Mouse (Mus musculus): ENCODE results near the gene Rnf44.

DNA sequence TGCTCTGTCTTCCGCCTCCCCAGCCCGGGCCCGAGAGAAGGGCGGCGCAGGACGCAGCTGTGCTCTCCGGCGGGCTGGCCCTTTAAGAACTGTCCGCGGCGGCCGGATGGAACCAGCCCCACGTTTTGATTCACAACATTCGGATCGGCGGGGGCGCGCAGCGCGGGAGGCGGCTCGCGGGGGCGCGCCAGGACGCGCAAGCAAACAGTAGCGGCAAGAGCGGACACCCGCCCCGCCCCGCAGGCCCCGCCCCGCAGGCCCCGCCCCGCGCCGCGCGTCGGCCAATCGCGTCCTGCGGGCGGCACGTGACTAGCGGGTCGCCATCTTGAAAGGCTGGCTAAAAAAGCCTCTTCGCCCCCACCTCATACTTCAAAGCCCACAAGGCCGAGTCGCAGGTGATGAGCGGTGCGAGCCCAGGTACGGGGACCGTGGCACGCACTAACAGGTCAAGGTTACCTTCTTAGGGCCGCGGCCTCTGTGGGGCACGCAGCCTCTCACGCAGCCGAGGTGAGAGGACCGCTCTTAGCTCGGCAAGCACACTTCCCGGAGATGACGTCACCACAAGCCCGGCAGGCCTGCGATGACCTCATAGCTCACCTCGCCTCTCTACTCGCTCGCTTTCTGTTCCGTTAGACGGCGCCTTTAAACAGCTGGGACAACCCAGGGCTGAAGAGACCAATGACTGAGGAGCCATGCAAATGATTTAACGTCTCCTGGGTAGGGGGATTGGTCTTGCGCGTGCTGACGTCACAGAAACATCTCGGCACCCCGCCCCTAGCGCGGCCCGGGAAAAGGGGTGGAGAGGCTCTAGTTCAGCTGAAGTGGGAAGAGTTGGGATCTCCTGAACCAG lies 5.9 kb downstream of the Rnf44 start:
- TF ChIP-seq EP300 (IDR thresholded peaks at IDR 0.05; ENCODE audit: insufficient read depth, low read depth, low read length), result peak; percentile 89; the same call in 1 of the 2 replicates
- TF ChIP-seq CTCF (IDR thresholded peaks at IDR 0.05), result no peak

Measured in heart, adult 2 months (tissue).